Mouse (Mus musculus) bone marrow, adult 2 months (tissue): ENCODE data around the gene Gm45799.

ENCODE experiments used
- CTCF ChIP-seq: fragments of 200-500 bp; IDR thresholded peaks from 2 replicates; pipeline ENCODE4 v1.5.1; 2011; ENCODE audit warnings: low read length, control low read depth; ENCODE audit not compliant: control insufficient read depth, insufficient read depth
- POLR2A ChIP-seq: fragments of 200-500 bp; IDR thresholded peaks from 2 replicates; pipeline ENCODE4 v1.6.1; 2011; ENCODE audit warnings: low read depth, mild to moderate bottlenecking, control low read depth, low read length, borderline replicate concordance; ENCODE audit not compliant: control insufficient read depth

GRCm38 (mm10) chr7:105614400-105614799, 26.0 kb upstream of the Gm45799 start:
- TF ChIP-seq CTCF (no peak), POLR2A (no peak)
